Mouse (Mus musculus): ENCODE data around the gene Mecom. TPM values are rescaled to one million over a fixed set of nuclear protein-coding genes. Genes with fewer than 3 reads are reported as not detected.

The Mecom gene
- polyA plus RNA-seq, 1 experiment from 2014 or later = 33.2 TPM

DNA sequence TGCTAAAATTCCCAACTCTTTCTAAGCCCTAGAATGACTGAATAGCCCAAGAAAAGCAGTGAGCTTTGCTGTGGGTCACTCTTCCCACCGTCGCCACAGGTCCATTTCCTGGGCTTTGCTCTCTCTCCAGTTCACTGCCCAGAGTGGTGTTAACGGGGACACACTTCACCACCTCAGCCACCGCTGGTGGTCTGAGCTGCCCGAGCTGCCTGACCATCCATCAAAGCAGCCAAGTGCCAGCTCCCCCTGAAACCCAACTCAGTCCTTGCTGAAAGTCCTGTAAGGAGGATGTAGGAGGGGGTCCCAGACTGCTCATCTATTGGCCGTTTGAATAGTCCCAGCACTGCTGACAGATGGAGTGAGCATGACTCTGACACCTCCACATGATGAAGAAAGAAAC lies 72.2 kb downstream of the Mecom start:
- Histone ChIP-seq H3K9me3 (no peaks in the 10 kb centered on the region), H3K36me3 (no peaks in the 10 kb centered on the region), H3K27ac (replicated peaks) (no peak overlapping the region), H3K9ac (replicated peaks) (no peak overlapping the region), H3K4me3 (no peak overlapping the region), H3K4me2 (replicated peaks) (no peak overlapping the region), H3K27me3 (no peaks in the 10 kb centered on the region), H3K4me1 (0 out of 2 replicates have a peak, but pooled peaks cover 2% of the 10 kb centered on the region)
- no peak for ATAC-seq (ENCODE audit: low FRiP score, low read depth)
- 47% methylated on average over 6 of the region's 6 CpGs for WGBS

DNA sequence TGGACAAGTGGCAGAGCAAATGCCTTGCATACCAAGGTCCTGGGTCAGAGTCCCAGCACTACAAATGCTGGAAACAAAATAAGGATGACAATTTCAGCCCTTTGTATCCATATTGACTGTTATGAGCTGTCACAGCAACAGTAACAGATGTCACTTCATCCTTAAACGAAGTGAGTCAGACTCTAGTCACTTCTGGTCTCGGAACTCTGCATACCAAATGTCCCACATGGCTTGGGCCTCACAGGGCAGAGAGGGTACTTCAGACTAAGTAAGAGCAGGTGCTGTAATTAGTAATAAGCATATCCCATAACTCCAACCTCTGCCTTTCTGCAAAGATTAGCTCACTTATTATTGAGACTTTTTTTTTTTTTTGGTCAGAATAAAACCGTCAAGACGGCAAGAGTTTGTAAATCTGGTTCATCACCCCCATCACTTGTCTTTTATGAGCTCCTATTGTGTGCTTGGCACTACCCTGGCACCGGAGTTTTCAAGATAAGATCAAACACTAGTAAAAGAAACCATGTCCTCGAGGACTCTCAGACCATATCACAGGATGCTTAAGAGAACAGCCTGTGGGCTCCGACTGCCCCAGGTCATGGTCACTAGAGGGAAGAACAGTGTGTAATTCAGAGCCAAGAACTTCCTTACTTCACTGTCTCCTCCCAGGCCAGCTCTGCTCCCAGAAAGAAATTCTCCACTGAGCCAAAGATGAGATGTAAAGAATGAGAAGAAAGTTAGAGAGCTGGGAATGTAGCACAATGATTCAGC lies 79.6 kb downstream of the Mecom start:
- 82% methylated on average over 7 of the region's 7 CpGs for WGBS
- Histone ChIP-seq H3K27me3 (no peaks in the 10 kb centered on the region), H3K4me2 (replicated peaks) (no peak overlapping the region), H3K27ac (replicated peaks) (no peak overlapping the region), H3K4me1 (0 out of 2 replicates have a peak, but pooled peaks cover 5% of the 10 kb centered on the region), H3K9me3 (no peaks in the 10 kb centered on the region), H3K4me3 (no peak overlapping the region), H3K36me3 (no peaks in the 10 kb centered on the region), H3K9ac (replicated peaks) (no peak overlapping the region)
- ATAC-seq (ENCODE audit: low FRiP score, low read depth) = no peak

DNA sequence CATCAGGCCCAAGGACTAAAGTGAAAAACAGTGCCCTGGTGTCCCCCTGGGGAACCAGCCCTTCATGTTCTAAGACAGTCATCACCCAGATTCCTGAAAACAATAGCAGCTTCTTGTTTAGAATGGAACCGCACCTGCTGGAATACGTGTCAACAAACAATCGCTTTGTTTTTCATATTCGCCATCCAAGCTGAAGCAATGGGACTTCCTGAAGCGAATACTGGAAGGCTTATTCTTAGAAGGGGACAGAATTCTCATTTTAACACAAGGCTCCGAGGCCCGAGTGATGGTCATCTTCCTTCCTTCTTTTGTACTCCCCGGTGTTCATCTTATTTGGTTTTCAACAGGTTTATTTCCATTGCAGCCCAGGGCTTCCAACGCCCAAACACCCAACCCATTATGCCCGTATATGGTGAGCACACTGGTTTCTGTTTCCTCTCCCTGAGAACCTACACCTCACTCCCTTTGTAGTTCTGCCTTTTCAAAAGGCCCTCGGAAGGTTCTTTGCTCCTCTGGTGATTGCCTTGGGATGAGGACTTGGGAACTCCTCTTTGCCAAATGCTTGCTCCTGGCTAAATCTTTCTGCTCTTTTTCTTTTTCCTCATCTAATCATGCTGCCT lies 81.7 kb downstream of the Mecom start:
- WGBS = 65% methylated on average over 11 of the region's 11 CpGs
- no peaks in the 10 kb centered on the region for H3K9me3 ChIP-seq
- no peak overlapping the region for H3K4me3 ChIP-seq
- H3K4me1 ChIP-seq = 0 out of 2 replicates have a peak, but pooled peaks cover 9% of the 10 kb centered on the region
- no peaks in the 10 kb centered on the region for H3K36me3 ChIP-seq
- no peak overlapping the region for H3K27ac ChIP-seq (replicated peaks)
- H3K9ac ChIP-seq (replicated peaks) = no peak overlapping the region
- H3K27me3 ChIP-seq = no peaks in the 10 kb centered on the region
- H3K4me2 ChIP-seq (replicated peaks) = no peak overlapping the region
- no peak for ATAC-seq (ENCODE audit: low FRiP score, low read depth)

DNA sequence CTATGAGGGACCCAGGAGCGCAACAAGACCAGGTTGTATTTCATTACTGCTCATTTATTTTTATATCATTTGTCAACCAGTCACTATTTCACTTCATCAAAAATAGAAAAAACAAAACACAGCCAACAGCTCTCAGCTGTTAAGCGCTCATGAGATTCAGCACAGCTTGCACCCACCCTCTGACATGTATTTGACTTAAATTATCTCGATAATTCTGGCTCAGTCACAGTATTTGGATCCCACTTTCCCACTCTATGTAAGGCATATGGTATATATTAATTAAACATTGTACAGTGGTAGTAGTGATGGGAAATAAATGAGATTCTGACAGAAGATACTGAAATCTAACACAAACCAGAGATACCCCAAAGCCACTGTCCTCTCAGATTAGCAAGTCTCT lies 83.3 kb downstream of the Mecom start:
- Histone ChIP-seq H3K27me3 (no peaks in the 10 kb centered on the region), H3K27ac (replicated peaks) (no peak overlapping the region), H3K4me3 (no peak overlapping the region), H3K4me2 (replicated peaks) (no peak overlapping the region), H3K4me1 (0 out of 2 replicates have a peak, but pooled peaks cover 7% of the 10 kb centered on the region), H3K9me3 (no peaks in the 10 kb centered on the region), H3K9ac (replicated peaks) (no peak overlapping the region), H3K36me3 (no peaks in the 10 kb centered on the region)
- no peak for ATAC-seq (ENCODE audit: low FRiP score, low read depth)
- 97% methylated on average over 3 of the region's 3 CpGs for WGBS

DNA sequence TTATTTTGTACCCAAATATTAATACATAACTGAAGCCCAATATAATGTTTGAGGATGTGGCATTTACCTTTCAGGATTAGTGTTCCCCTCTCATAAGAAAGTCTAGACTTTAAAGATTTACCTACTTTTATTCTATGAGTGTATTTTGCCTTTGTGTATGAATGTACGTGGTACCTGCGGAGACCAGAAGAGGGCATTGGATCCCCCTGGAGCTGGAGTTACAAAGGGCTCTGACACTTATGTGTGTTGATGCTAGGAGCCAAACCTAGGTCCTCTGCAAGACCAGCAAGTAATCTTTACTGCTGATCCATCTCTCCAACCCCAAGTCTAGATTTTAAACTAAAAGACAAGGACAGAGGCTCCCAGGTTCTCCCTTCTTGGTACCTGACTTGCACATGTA lies 86.0 kb downstream of the Mecom start:
- no peak for ATAC-seq (ENCODE audit: low FRiP score, low read depth)
- no peaks in the 10 kb centered on the region for H3K27me3 ChIP-seq
- no peak overlapping the region for H3K4me3 ChIP-seq
- WGBS = 91% methylated on average over 2 of the region's 2 CpGs
- H3K27ac ChIP-seq (replicated peaks) = no peak overlapping the region
- 0 out of 2 replicates have a peak, but pooled peaks cover 9% of the 10 kb centered on the region for H3K4me1 ChIP-seq
- no peak overlapping the region for H3K4me2 ChIP-seq (replicated peaks)
- H3K9ac ChIP-seq (replicated peaks) = no peak overlapping the region
- H3K9me3 ChIP-seq = no peaks in the 10 kb centered on the region
- H3K36me3 ChIP-seq = no peaks in the 10 kb centered on the region

DNA sequence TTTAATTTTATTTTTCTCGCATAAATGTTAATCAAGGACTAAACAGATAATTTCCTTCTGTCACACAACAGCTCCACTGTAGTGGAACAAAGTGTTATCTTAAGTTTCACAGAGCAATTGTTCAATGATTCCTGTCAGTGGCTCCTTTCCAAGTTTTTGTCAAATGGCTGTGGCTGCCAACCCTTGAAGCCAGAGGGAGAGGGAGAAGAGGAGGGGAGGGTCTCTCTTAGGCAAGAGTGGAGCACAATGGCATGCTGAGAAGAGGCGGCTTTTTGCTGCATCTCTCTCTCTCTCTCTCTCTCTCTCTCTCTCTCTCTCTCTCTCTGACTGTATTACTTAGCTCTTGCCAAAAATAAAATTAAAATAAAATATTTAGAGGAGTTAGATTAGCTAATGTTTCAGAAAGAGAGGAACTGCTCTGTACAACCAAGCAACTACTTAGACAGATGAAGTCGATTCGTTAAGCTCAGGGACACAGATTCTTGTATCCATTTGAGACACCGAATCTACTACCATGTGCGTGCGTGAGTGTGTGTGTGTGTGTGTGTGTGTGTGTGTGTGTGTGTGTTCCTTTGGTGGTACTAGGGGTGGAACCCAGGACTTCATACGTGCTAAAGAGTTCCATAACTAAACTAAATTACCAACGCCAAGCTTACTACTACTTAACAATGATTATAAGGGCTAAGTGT lies 86.8 kb downstream of the Mecom start:
- 0 out of 2 replicates have a peak, but pooled peaks have one; percentile 27 for ATAC-seq (ENCODE audit: low FRiP score, low read depth)
- H3K27me3 ChIP-seq = no peaks in the 10 kb centered on the region
- whole genome bisulfite sequencing = 81% methylated on average over 9 of the region's 9 CpGs

GRCm38 (mm10) chr3:30459626-30460025 lies 88.2 kb downstream of the Mecom start:
- no peak for ATAC-seq (ENCODE audit: low FRiP score, low read depth)
- 86% methylated on average over 4 of the region's 4 CpGs for WGBS

More for the DNA sequence above, 86.8 kb downstream of the Mecom start:
- H3K4me3 ChIP-seq = no peak overlapping the region
- H3K27ac ChIP-seq (replicated peaks) = no peak overlapping the region
- H3K4me2 ChIP-seq (replicated peaks) = no peak overlapping the region
- H3K9me3 ChIP-seq = no peaks in the 10 kb centered on the region
- H3K9ac ChIP-seq (replicated peaks) = no peak overlapping the region
- no peaks in the 10 kb centered on the region for H3K36me3 ChIP-seq
- 0 out of 2 replicates have a peak, but pooled peaks cover 9% of the 10 kb centered on the region for H3K4me1 ChIP-seq

DNA sequence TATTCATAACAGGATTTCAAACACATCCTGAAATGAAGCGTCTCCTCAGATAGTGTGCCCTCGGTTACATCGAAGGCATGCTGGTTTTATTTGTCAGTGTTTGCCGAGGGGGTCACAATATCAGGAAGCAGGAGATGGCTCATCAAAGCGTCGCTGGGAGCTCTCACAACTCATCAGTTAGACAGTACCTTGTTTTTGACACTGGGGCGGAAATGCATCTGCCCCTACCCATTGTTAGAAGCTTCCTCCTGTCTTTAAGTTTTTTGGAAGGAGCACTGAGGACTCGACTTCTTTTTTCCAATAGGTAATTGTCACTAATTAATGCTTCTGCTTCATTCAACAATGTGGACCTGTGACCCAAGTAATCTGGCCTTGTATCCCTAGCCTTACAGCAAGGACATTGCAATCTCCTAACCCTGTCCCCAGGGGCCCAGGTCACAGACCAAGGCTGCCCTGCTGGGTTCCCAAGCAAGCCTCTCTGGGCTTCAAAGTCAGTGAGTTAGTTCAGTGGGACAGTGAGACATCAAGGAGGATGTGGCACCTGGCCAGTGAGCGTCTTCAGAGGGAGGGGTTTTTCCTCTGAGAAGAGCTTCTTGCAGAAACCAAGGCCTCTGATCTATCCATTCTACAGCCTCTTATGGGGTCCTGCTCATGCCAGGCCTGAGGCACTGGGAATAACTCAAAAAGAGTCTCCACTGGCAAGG lies 89.7 kb downstream of the Mecom start:
- Histone ChIP-seq H3K4me2 (replicated peaks) (no peak overlapping the region), H3K9me3 (no peaks in the 10 kb centered on the region), H3K36me3 (no peaks in the 10 kb centered on the region), H3K4me1 (peaks cover 19% of the 10 kb centered on the region; the same call in 1 of the 2 replicates), H3K4me3 (no peak overlapping the region), H3K9ac (replicated peaks) (no peak overlapping the region), H3K27me3 (no peaks in the 10 kb centered on the region), H3K27ac (replicated peaks) (no peak overlapping the region)
- ATAC-seq (ENCODE audit: low FRiP score, low read depth) = no peak
- WGBS = 68% methylated on average over 9 of the region's 9 CpGs

More at GRCm38 (mm10) chr3:30459626-30460025, 88.2 kb downstream of the Mecom start:
- Histone ChIP-seq H3K27me3 (no peaks in the 10 kb centered on the region), H3K4me2 (replicated peaks) (no peak overlapping the region), H3K4me1 (0 out of 2 replicates have a peak, but pooled peaks cover 9% of the 10 kb centered on the region), H3K9ac (replicated peaks) (no peak overlapping the region), H3K9me3 (no peaks in the 10 kb centered on the region), H3K27ac (replicated peaks) (no peak overlapping the region), H3K4me3 (no peak overlapping the region), H3K36me3 (no peaks in the 10 kb centered on the region)

DNA sequence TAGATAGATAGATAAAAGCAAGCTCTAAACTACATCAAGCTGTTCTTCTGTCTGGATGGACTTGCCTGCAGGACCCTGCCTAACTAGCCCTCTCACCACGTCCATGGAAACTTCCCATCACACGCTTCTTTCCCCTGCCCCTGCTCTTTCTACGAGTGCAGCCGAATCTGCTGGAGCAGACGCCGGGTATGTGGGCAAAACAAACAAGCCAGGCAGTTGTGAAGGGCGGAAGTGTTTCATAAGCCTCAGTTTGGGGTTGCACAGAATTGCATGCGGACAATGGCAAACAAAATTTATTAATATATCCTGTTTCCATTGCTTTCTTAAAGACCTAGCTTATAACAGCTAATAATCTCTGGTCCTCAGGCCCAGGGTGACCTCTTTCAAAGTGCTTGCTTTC lies 91.9 kb downstream of the Mecom start:
- H3K36me3 ChIP-seq = no peaks in the 10 kb centered on the region
- WGBS = 81% methylated on average over 8 of the region's 8 CpGs
- H3K27ac ChIP-seq (replicated peaks) = no peak overlapping the region
- ATAC-seq (ENCODE audit: low FRiP score, low read depth) = no peak
- no peak overlapping the region for H3K9ac ChIP-seq (replicated peaks)
- H3K27me3 ChIP-seq = no peaks in the 10 kb centered on the region
- H3K9me3 ChIP-seq = no peaks in the 10 kb centered on the region
- H3K4me1 ChIP-seq = peaks cover 14% of the 10 kb centered on the region; the same call in 1 of the 2 replicates
- no peak overlapping the region for H3K4me3 ChIP-seq
- H3K4me2 ChIP-seq (replicated peaks) = no peak overlapping the region

DNA sequence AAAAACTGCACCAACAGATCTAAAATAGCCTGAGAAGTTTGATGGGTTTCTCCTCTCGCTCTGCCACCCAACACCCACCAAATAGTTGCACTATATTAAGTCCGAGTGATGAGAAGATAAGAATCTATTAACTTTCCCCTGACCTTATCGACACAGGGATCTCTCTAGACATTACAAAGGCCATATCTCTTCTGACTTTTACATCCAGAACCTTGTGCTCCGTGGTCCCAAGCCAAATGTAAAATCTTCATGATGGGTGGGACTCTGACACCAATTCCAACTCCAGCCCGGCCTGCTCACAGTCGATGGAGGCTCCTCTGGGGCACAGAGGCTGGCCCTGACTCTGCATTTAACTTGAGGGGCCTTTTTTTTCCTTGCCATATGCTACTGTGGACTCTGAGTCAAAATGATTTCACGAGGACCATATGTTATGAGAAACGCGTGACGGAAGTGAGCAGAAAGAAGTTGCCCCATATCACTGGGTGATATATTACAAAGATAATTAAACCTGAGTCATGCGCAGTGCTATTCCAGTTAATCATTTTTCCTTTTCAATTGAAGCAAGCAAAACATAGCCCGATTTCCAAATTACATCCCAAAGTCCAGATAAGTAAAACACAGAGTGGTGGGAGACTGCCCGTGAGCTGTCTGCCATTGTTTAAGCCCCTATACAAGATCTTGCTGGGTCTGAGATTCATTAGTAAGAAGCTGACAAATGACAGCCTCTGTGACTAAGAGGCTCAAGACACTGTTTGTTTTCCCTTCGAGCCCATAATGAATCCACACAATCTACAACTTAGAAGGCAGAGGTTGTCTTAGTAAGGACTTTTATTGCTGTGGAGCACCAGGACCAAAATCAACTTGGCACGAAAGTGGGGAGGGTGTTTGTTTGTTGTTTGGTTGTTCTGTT lies 94.0 kb downstream of the Mecom start:
- Histone ChIP-seq H3K4me3 (no peak overlapping the region), H3K4me1 (peaks cover 12% of the 10 kb centered on the region; the same call in 1 of the 2 replicates), H3K36me3 (no peaks in the 10 kb centered on the region), H3K27me3 (no peaks in the 10 kb centered on the region), H3K4me2 (replicated peaks) (no peak overlapping the region), H3K9ac (replicated peaks) (no peak overlapping the region), H3K27ac (replicated peaks) (no peak overlapping the region), H3K9me3 (no peaks in the 10 kb centered on the region)
- no peak; the same call in 1 of the 2 replicates for ATAC-seq (ENCODE audit: low FRiP score, low read depth)
- 64% methylated on average over 15 of the region's 15 CpGs for WGBS

GRCm38 (mm10) chr3:30453046-30453445 lies 94.8 kb downstream of the Mecom start:
- Histone ChIP-seq H3K9ac (replicated peaks) (no peak overlapping the region), H3K4me1 (peaks cover 9% of the 10 kb centered on the region; the same call in 1 of the 2 replicates), H3K4me2 (replicated peaks) (no peak overlapping the region), H3K4me3 (no peak overlapping the region), H3K27ac (replicated peaks) (no peak overlapping the region), H3K27me3 (no peaks in the 10 kb centered on the region), H3K36me3 (no peaks in the 10 kb centered on the region), H3K9me3 (no peaks in the 10 kb centered on the region)
- 80% methylated on average over 6 of the region's 6 CpGs for WGBS
- no peak for ATAC-seq (ENCODE audit: low FRiP score, low read depth)
